Mouse (Mus musculus): Measurements from ENCODE around the gene Sytl1. TPM values are rescaled to one million over a fixed set of nuclear protein-coding genes. Genes with fewer than 3 reads are reported as not detected.

Gene Sytl1
- 0.07 and 0.20 TPM in 2 replicates for polyA plus RNA-seq (2012)

DNA sequence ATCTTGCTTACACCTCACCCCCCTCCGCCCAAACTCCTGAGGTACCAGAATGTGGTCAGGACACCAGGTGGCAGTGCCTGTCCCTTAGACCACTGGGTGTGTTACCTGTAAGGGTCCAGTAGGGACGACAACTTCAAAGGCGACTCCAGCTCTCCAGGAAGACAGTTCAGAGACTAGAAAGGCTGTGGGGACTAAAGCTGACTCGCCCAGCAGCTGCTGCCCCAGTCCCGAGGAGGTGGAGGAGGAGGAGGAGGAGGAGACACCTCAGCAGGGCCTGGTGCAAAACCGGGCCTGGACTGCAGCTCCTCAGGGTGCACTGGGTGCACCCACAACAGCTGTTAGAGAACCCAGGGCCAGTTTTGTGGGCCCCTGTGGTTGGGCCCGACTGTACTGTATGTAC lies at the start of gene Sytl1:
TSS of gene Sytl1 (minus strand) at position 232 of the 400 bp plus-strand sequence.
- H3K27me3 ChIP-seq (ENCODE audit: control insufficient read depth): peaks cover 13% of the 10 kb centered on the region
- peaks cover 22% of the 10 kb centered on the region for H3K4me1 ChIP-seq (ENCODE audit: control insufficient read depth)
- no peak for TF ChIP-seq TAL1 (IDR thresholded peaks at IDR 0.05; ENCODE audit: low read length)
- TF ChIP-seq GATA1 (IDR thresholded peaks at IDR 0.05; ENCODE audit: low read length): no peak
- H3K36me3 ChIP-seq (ENCODE audit: control insufficient read depth): peaks cover 40% of the 10 kb centered on the region
- no peaks in the 10 kb centered on the region for H3K9me3 ChIP-seq (ENCODE audit: control insufficient read depth, low read length)
- H3K4me3 ChIP-seq (replicated peaks): no peak within 1 kb of the TSS

- Histone ChIP-seq H3K36me3 (ENCODE audit: control insufficient read depth) (peaks cover 45% of the 10 kb centered on the region), H3K4me3 (replicated peaks) (no peak overlapping the region), H3K27me3 (ENCODE audit: control insufficient read depth) (no peaks in the 10 kb centered on the region), H3K4me1 (ENCODE audit: control insufficient read depth) (no peaks in the 10 kb centered on the region; the same call in 1 of the 2 replicates), H3K9me3 (ENCODE audit: control insufficient read depth, low read length) (no peaks in the 10 kb centered on the region)
- TF ChIP-seq TAL1 (IDR thresholded peaks at IDR 0.05; ENCODE audit: low read length): no peak
- TF ChIP-seq GATA1 (IDR thresholded peaks at IDR 0.05; ENCODE audit: low read length): no peak
Measured at GRCm38 (mm10) chr4:133309948-133310347, 47.0 kb upstream of the Sytl1 start.

DNA sequence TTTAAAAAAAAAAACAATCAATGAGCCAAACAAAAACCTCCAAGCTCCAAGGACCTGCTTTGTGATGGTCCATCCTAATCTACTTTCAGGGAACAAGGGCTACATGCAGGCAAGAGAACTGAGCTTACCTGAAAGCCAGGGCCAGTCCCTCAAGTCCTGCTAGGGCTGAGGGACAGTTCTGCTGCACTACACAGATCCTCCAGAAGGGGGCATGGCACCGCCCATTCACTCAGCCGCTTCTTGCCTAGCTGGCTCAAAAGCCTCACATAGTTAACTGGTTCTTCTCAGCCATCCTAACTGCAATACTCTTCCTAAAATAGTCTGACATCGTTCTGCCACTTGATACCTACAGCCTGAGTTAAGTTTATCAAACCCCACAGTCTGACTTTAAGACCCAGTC lies 44.4 kb upstream of the Sytl1 start:
- Histone ChIP-seq H3K36me3 (ENCODE audit: control insufficient read depth) (peaks cover 50% of the 10 kb centered on the region), H3K4me3 (replicated peaks) (no peak overlapping the region), H3K9me3 (ENCODE audit: control insufficient read depth, low read length) (no peaks in the 10 kb centered on the region), H3K4me1 (ENCODE audit: control insufficient read depth) (no peaks in the 10 kb centered on the region), H3K27me3 (ENCODE audit: control insufficient read depth) (no peaks in the 10 kb centered on the region)
- TF ChIP-seq GATA1 (IDR thresholded peaks at IDR 0.05; ENCODE audit: low read length): no peak
- TF ChIP-seq TAL1 (IDR thresholded peaks at IDR 0.05; ENCODE audit: low read length): no peak

DNA sequence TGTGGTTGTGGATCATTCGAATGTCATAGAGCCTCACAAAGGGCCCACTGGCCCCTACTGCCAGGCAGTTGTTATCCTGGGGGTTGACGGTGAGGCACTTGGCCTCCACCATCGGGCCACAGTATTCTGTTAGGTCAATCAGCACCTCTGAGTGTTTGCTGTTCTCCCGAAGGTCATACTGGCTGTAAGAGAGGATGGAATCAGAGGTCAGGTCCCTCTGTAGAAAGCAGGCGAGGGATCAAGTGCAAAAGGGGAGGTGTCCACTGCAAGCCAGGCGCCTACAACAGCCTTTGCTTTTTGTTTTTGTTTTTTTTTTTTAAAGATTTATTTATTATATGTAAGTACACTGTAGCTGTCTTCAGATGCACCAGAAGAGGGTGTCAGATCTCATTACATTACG lies 42.9 kb upstream of the Sytl1 start:
- Histone ChIP-seq H3K4me3 (replicated peaks) (no peak overlapping the region), H3K4me1 (ENCODE audit: control insufficient read depth) (peaks cover 2% of the 10 kb centered on the region; the same call in 1 of the 2 replicates), H3K27me3 (ENCODE audit: control insufficient read depth) (no peaks in the 10 kb centered on the region), H3K36me3 (ENCODE audit: control insufficient read depth) (peaks cover 65% of the 10 kb centered on the region), H3K9me3 (ENCODE audit: control insufficient read depth, low read length) (no peaks in the 10 kb centered on the region)
- no peak for TF ChIP-seq GATA1 (IDR thresholded peaks at IDR 0.05; ENCODE audit: low read length)
- TF ChIP-seq TAL1 (IDR thresholded peaks at IDR 0.05; ENCODE audit: low read length): no peak

DNA sequence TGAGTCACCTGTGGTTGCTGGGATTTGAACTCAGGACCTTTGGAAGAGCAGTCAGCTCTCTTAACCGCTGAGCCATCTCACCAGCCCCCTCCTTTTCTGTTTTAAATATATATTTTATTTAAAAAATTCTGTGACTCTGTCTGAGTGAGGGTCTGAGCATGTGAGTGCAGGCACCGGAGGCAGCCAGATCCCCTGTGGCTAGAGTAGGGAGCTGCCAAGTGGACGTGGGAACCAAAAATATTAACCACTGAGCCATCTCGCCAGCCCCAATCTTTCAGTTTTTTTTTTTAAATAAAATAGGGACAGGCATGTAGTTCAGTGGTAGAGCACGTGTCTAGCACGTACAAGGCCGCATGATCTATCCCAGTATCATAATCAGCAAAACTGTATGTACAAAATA lies 41.9 kb upstream of the Sytl1 start:
- H3K36me3 ChIP-seq (ENCODE audit: control insufficient read depth): peaks cover 76% of the 10 kb centered on the region
- no peak overlapping the region for H3K4me3 ChIP-seq (replicated peaks)
- no peaks in the 10 kb centered on the region for H3K9me3 ChIP-seq (ENCODE audit: control insufficient read depth, low read length)
- H3K27me3 ChIP-seq (ENCODE audit: control insufficient read depth): no peaks in the 10 kb centered on the region
- H3K4me1 ChIP-seq (ENCODE audit: control insufficient read depth): peaks cover 2% of the 10 kb centered on the region; the same call in 1 of the 2 replicates
- no peak for TF ChIP-seq TAL1 (IDR thresholded peaks at IDR 0.05; ENCODE audit: low read length)
- no peak for TF ChIP-seq GATA1 (IDR thresholded peaks at IDR 0.05; ENCODE audit: low read length)

- Histone ChIP-seq H3K36me3 (ENCODE audit: control insufficient read depth) (peaks cover 86% of the 10 kb centered on the region), H3K27me3 (ENCODE audit: control insufficient read depth) (no peaks in the 10 kb centered on the region), H3K4me3 (replicated peaks) (no peak overlapping the region), H3K4me1 (ENCODE audit: control insufficient read depth) (peaks cover 2% of the 10 kb centered on the region; the same call in 1 of the 2 replicates), H3K9me3 (ENCODE audit: control insufficient read depth, low read length) (no peaks in the 10 kb centered on the region)
- TF ChIP-seq TAL1 (IDR thresholded peaks at IDR 0.05; ENCODE audit: low read length): no peak
- TF ChIP-seq GATA1 (IDR thresholded peaks at IDR 0.05; ENCODE audit: low read length): no peak
Measured at GRCm38 (mm10) chr4:133302668-133303067, 39.8 kb upstream of the Sytl1 start.

- TF ChIP-seq GATA1 (IDR thresholded peaks at IDR 0.05; ENCODE audit: low read length): no peak
- no peak for TF ChIP-seq TAL1 (IDR thresholded peaks at IDR 0.05; ENCODE audit: low read length)
- peaks cover 90% of the 10 kb centered on the region for H3K36me3 ChIP-seq (ENCODE audit: control insufficient read depth)
- H3K27me3 ChIP-seq (ENCODE audit: control insufficient read depth): no peaks in the 10 kb centered on the region
- no peaks in the 10 kb centered on the region for H3K9me3 ChIP-seq (ENCODE audit: control insufficient read depth, low read length)
- peaks cover 5% of the 10 kb centered on the region for H3K4me1 ChIP-seq (ENCODE audit: control insufficient read depth)
- no peak overlapping the region for H3K4me3 ChIP-seq (replicated peaks)
Measured at GRCm38 (mm10) chr4:133301802-133302201, 38.9 kb upstream of the Sytl1 start.

- Histone ChIP-seq H3K4me3 (replicated peaks) (no peak overlapping the region), H3K4me1 (ENCODE audit: control insufficient read depth) (peaks cover 5% of the 10 kb centered on the region), H3K36me3 (ENCODE audit: control insufficient read depth) (peaks cover 94% of the 10 kb centered on the region), H3K9me3 (ENCODE audit: control insufficient read depth, low read length) (no peaks in the 10 kb centered on the region), H3K27me3 (ENCODE audit: control insufficient read depth) (no peaks in the 10 kb centered on the region)
- no peak for TF ChIP-seq GATA1 (IDR thresholded peaks at IDR 0.05; ENCODE audit: low read length)
- no peak for TF ChIP-seq TAL1 (IDR thresholded peaks at IDR 0.05; ENCODE audit: low read length)
Measured at GRCm38 (mm10) chr4:133300421-133300820, 37.5 kb upstream of the Sytl1 start.

GRCm38 (mm10) chr4:133299701-133300100 lies 36.8 kb upstream of the Sytl1 start:
- Histone ChIP-seq H3K4me1 (ENCODE audit: control insufficient read depth) (peaks cover 5% of the 10 kb centered on the region), H3K9me3 (ENCODE audit: control insufficient read depth, low read length) (no peaks in the 10 kb centered on the region), H3K4me3 (replicated peaks) (no peak overlapping the region), H3K27me3 (ENCODE audit: control insufficient read depth) (no peaks in the 10 kb centered on the region), H3K36me3 (ENCODE audit: control insufficient read depth) (peaks cover 95% of the 10 kb centered on the region)
- TF ChIP-seq TAL1 (IDR thresholded peaks at IDR 0.05; ENCODE audit: low read length) (no peak), GATA1 (IDR thresholded peaks at IDR 0.05; ENCODE audit: low read length) (no peak)
